Mouse (Mus musculus) hindbrain, embryonic 13.5 days (tissue): Measurements from ENCODE around the gene Tmco1. TPM values are rescaled to one million over a fixed set of nuclear protein-coding genes. Genes with fewer than 3 reads are reported as not detected.

Experiments used
- ATAC-seq: fragments of 200-750 bp; cut with Nextera tagmentation; 2 replicates; pipeline ENCODE4 v1.8.0; 2017; ENCODE audit warnings: moderate TSS enrichment; ENCODE audit not compliant: low FRiP score
- H3K27ac ChIP-seq: fragments of 300-500 bp; sonication (generic); 2 replicates; pipeline ENCODE4 v1.5.1; 2015; ENCODE audit warnings: inconsistent platforms, mild to moderate bottlenecking, moderate library complexity
- H3K27me3 ChIP-seq: fragments of 300-500 bp; sonication (generic); 2 replicates; pipeline ENCODE4 v1.6.1; 2015; ENCODE audit warnings: mild to moderate bottlenecking, inconsistent platforms
- H3K36me3 ChIP-seq: fragments of 300-500 bp; sonication (generic); 2 replicates; pipeline ENCODE4 v1.6.1; 2015; ENCODE audit warnings: mild to moderate bottlenecking, inconsistent platforms
- H3K4me1 ChIP-seq: fragments of 300-500 bp; sonication (generic); replicated peaks from 2 replicates; pipeline ENCODE4 v1.6.1; 2015; ENCODE audit warnings: inconsistent platforms
- H3K4me2 ChIP-seq: fragments of 300-500 bp; sonication (generic); 2 replicates; pipeline ENCODE4 v1.6.1; 2015; ENCODE audit warnings: inconsistent platforms, mild to moderate bottlenecking, moderate library complexity
- H3K4me3 ChIP-seq: fragments of 300-500 bp; sonication (generic); 2 replicates; pipeline ENCODE4 v1.5.1; 2015; ENCODE audit warnings: mild to moderate bottlenecking, inconsistent platforms
- H3K9ac ChIP-seq: fragments of 300-500 bp; sonication (generic); 2 replicates; pipeline ENCODE4 v1.6.1; 2015; ENCODE audit warnings: mild to moderate bottlenecking, inconsistent platforms
- H3K9me3 ChIP-seq: fragments of 300-500 bp; sonication (generic); 2 replicates; pipeline ENCODE4 v1.6.1; 2016; ENCODE audit warnings: inconsistent platforms
- WGBS: fragments of 180-500 bp; shearing (Covaris S2); methylation state at CpG from one replicate; pipeline ENCODE4 v1.1.7; 2015; 5-methylcytosine and 5-hydroxymethylcytosine counted together
- polyA plus RNA-seq: library from polyadenylated mRNA; unstranded; fragments of >200 nt; fragmentation: Nextera tagmentation; extraction: Ambion mirVana; gene quantifications from 2 replicates; pipeline ENCODE4 v1.2.1, GENCODE M21; 2015

Tmco1 gene
- polyA plus RNA-seq, 1 experiment from 2014 or later, result 72.5 TPM

GRCm38 (mm10) chr1:167306451-167307240 lies 1.5 kb upstream of the Tmco1 start:
- 74% methylated on average over 5 of the region's 5 CpGs for WGBS
- H3K4me2 ChIP-seq, result no peak overlapping the region
- ATAC-seq, result no peak
- no peak overlapping the region for H3K27ac ChIP-seq
- peaks cover 13% of the 10 kb centered on the region for H3K4me1 ChIP-seq
- no peak overlapping the region for H3K4me3 ChIP-seq
- no peaks in the 10 kb centered on the region for H3K9me3 ChIP-seq
- H3K36me3 ChIP-seq, result peaks cover 3% of the 10 kb centered on the region
- no peaks in the 10 kb centered on the region for H3K27me3 ChIP-seq
- H3K9ac ChIP-seq, result no peak overlapping the region

DNA sequence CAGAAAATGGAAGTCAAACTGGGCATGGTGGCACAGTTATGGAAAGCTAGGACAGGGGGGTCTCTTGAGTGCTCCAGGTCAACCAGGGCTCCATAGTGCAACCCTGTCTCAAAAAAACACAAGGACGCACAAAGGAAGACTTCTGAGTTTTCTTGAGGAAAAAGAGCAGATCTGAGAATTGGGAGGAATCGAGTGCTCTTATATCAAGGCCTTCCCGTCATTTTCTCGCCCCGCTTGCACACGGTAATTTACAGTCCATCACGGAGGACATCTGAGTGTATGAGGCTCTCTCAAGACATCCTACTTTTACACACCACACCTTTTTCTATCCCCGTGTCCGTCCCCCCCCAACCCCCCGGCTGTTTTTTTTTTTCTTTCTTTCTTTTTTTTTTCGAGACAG lies 504 bp upstream of the Tmco1 start:
- Histone ChIP-seq H3K9ac (peak overlapping the region; percentile 89), H3K27ac (peak overlapping the region; percentile 95)
- WGBS, result 68% methylated on average over 11 of the region's 11 CpGs

GRCm38 (mm10) chr1:167312367-167312766 lies 4.2 kb downstream of the Tmco1 start:
- no peaks in the 10 kb centered on the region for H3K27me3 ChIP-seq
- H3K4me2 ChIP-seq, result no peak overlapping the region
- no peak overlapping the region for H3K27ac ChIP-seq
- H3K9ac ChIP-seq, result no peak overlapping the region
- no peak overlapping the region for H3K4me3 ChIP-seq
- no peak for ATAC-seq
- peaks cover 13% of the 10 kb centered on the region for H3K4me1 ChIP-seq
- H3K9me3 ChIP-seq, result no peaks in the 10 kb centered on the region
- peaks cover 33% of the 10 kb centered on the region for H3K36me3 ChIP-seq

More for the DNA sequence above, 504 bp upstream of the Tmco1 start:
- Histone ChIP-seq H3K4me3 (peak overlapping the region; percentile 81), H3K27me3 (no peaks in the 10 kb centered on the region), H3K4me1 (peaks cover 13% of the 10 kb centered on the region), H3K36me3 (peaks cover 8% of the 10 kb centered on the region), H3K4me2 (peak overlapping the region; percentile 82), H3K9me3 (no peaks in the 10 kb centered on the region)
- no peak for ATAC-seq

GRCm38 (mm10) chr1:167313220-167313619 lies 5.0 kb downstream of the Tmco1 start:
- Histone ChIP-seq H3K36me3 (peaks cover 42% of the 10 kb centered on the region), H3K4me2 (no peak overlapping the region), H3K27ac (no peak overlapping the region), H3K4me3 (no peak overlapping the region), H3K27me3 (no peaks in the 10 kb centered on the region), H3K9me3 (no peaks in the 10 kb centered on the region), H3K4me1 (peaks cover 9% of the 10 kb centered on the region), H3K9ac (no peak overlapping the region)
- no peak for ATAC-seq
- 87% methylated on average over 4 of the region's 4 CpGs for WGBS

- no peak for ATAC-seq
- Histone ChIP-seq H3K4me2 (no peak overlapping the region), H3K4me3 (no peak overlapping the region), H3K27me3 (no peaks in the 10 kb centered on the region), H3K9me3 (no peaks in the 10 kb centered on the region), H3K4me1 (no peaks in the 10 kb centered on the region), H3K9ac (no peak overlapping the region), H3K36me3 (peaks cover 81% of the 10 kb centered on the region), H3K27ac (no peak overlapping the region)
- 96% methylated on average over 6 of the region's 6 CpGs for WGBS
Observed at GRCm38 (mm10) chr1:167321691-167322090, 13.5 kb downstream of the Tmco1 start.

DNA sequence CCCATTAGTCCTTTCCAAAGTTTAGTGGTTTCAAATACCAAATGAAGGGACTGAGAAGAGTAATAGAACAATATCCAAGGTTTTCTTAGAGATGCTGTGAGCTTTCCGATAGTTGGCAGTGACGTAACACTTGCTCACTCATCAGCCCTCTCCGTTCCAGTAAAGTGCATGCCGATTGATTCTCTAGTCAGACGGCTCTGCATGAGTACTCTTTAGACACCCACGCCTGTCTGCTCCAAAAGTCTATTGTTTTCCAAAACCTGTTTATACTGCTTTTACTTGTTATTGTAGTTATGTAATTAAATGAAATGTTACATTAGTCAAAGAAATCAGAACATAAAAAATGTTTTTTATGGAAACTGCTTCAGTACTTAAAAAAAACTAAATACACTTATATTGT lies 20.6 kb downstream of the Tmco1 start:
- H3K27ac ChIP-seq, result no peak overlapping the region
- H3K9ac ChIP-seq, result no peak overlapping the region
- H3K4me3 ChIP-seq, result no peak overlapping the region
- no peaks in the 10 kb centered on the region for H3K9me3 ChIP-seq
- no peaks in the 10 kb centered on the region for H3K27me3 ChIP-seq
- 85% methylated on average over 6 of the region's 6 CpGs for WGBS
- H3K4me1 ChIP-seq, result no peaks in the 10 kb centered on the region
- no peak for ATAC-seq
- H3K4me2 ChIP-seq, result no peak overlapping the region
- peaks cover 62% of the 10 kb centered on the region for H3K36me3 ChIP-seq

DNA sequence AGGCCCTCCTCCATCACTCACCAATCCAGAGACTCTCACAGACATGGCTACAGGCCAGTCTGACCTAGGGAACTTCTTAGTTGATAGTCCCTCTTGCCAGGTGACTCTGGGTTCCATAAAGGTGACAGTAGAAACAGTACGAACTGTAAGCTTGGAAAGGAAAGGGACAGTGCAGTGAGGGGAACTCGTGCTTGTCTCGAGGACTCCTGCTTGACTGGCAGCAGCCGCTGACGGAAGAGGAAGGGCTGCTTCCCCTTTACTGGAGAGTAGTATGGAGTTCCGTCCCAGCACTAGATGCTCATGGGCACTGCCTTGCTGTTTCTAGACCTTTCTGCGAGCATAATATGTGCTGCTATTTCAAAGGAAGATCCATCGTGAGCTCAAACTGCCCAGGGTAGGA lies 22.9 kb downstream of the Tmco1 start:
- H3K36me3 ChIP-seq, result peaks cover 52% of the 10 kb centered on the region
- WGBS, result 92% methylated on average over 8 of the region's 8 CpGs

GRCm38 (mm10) chr1:167336398-167336797 lies 28.2 kb downstream of the Tmco1 start:
- WGBS, result 92% methylated on average over 3 of the region's 3 CpGs
- ATAC-seq, result no peak
- H3K9ac ChIP-seq, result no peak overlapping the region
- H3K27ac ChIP-seq, result no peak overlapping the region
- no peak overlapping the region for H3K4me3 ChIP-seq
- peaks cover 3% of the 10 kb centered on the region; the same call in 1 of the 2 replicates for H3K4me1 ChIP-seq
- H3K4me2 ChIP-seq, result no peak overlapping the region
- peaks cover 15% of the 10 kb centered on the region for H3K36me3 ChIP-seq
- H3K9me3 ChIP-seq, result no peaks in the 10 kb centered on the region
- H3K27me3 ChIP-seq, result peaks cover 6% of the 10 kb centered on the region

More for the DNA sequence above, 22.9 kb downstream of the Tmco1 start:
- no peak for ATAC-seq
- Histone ChIP-seq H3K9ac (no peak overlapping the region), H3K4me2 (no peak overlapping the region), H3K27ac (no peak overlapping the region), H3K4me1 (no peaks in the 10 kb centered on the region), H3K27me3 (no peaks in the 10 kb centered on the region), H3K4me3 (no peak overlapping the region), H3K9me3 (no peaks in the 10 kb centered on the region)

GRCm38 (mm10) chr1:167337463-167338095 lies 29.4 kb downstream of the Tmco1 start:
- Histone ChIP-seq H3K4me3 (no peak overlapping the region), H3K27ac (no peak overlapping the region), H3K9me3 (no peaks in the 10 kb centered on the region), H3K4me1 (peaks cover 3% of the 10 kb centered on the region; the same call in 1 of the 2 replicates), H3K4me2 (no peak overlapping the region), H3K9ac (no peak overlapping the region), H3K27me3 (peaks cover 10% of the 10 kb centered on the region), H3K36me3 (peaks cover 7% of the 10 kb centered on the region)
- no peak for ATAC-seq
- 21% methylated on average over 12 of the region's 12 CpGs for WGBS

DNA sequence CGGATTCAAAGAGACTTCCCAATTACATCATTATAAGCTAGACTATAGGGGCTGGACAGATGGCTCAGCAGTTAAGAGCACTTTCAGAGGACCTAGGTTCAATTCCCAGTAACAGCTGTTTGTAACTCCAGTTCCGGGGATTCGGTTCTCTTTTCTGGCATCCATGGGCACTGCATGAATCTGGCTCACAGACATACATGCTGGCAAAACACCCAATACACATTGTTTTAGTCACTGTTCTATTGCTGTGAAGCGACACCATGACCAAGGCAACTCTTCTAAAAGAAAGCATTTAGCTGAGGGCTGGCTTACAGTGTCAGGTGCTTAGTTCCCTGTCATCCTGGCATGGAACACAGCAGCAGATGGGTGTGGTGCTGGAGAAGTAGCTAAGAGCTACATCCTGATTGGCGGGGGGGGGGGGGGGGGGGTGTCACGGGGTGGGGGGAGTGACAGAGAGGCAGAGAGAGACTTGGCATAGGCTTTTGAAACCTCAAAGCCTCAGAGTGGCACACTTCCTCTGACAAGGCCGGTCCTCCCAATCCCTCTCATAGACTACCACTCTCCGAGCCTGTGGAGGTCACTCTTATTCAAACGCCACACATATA lies 31.1 kb downstream of the Tmco1 start:
- Histone ChIP-seq H3K27me3 (peaks cover 10% of the 10 kb centered on the region), H3K9ac (no peak overlapping the region), H3K4me2 (no peak overlapping the region), H3K4me1 (peaks cover 3% of the 10 kb centered on the region; the same call in 1 of the 2 replicates), H3K36me3 (no peaks in the 10 kb centered on the region; the same call in 1 of the 2 replicates), H3K9me3 (no peaks in the 10 kb centered on the region), H3K27ac (no peak overlapping the region), H3K4me3 (no peak overlapping the region)
- whole genome bisulfite sequencing, result 66% methylated on average over 9 of the region's 9 CpGs
- no peak for ATAC-seq

DNA sequence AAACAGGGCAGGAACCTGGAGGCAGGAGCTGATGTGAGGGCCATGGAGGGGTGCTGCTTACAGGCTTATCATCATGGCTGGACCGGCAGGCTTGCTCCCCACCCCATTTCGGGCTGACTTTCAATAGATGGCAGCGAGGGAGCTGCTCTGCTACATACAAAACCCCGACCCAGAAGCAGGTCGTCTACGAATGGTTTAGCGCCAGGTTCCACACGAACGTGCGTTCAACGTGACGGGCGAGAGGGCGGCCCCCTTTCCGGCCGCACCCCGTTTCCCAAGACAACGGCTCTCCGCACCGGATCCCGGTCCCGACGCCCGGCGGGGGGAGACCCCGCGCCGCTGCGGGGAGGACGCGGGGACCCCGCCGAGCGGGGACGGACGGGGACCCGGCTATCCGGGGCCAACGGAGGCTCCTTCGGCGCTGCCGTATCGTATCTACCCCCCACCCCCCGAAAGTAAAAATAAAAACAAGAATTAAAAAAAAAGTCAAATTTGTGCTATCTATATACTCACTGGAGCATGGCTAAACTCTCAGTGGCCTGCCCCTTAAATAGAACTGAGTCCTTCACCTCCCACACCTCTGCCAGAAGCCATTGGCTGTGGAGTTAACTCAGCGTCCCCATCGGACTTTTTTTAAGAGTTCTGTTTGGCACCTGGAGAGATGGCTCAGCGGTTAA lies 32.1 kb downstream of the Tmco1 start:
- Histone ChIP-seq H3K4me1 (peaks cover 3% of the 10 kb centered on the region; the same call in 1 of the 2 replicates), H3K4me2 (peak overlapping the region; percentile 68), H3K27ac (no peak overlapping the region), H3K9ac (peak overlapping the region; percentile 66), H3K27me3 (peaks cover 10% of the 10 kb centered on the region), H3K4me3 (peak overlapping the region; percentile 44), H3K9me3 (no peaks in the 10 kb centered on the region), H3K36me3 (no peaks in the 10 kb centered on the region)
- 0 out of 2 replicates have a peak, but pooled peaks have one; percentile 31 for ATAC-seq
- 3% methylated on average over 47 of the region's 47 CpGs for WGBS
